Mouse (Mus musculus) lung, postnatal 25 days (tissue): ENCODE measurements around the gene Gigyf2.
"Not testable (repeated sequence)": the region's sequence is repeated elsewhere in the genome, so short reads cannot be mapped to it uniquely, and the experiment has no call there.

ENCODE experiments used
- DNase-seq: peaks from one replicate; pipeline ENCODE4 v3.0.0; 2022; ENCODE audit warnings: low spot score

Gigyf2 gene

GRCm38 (mm10) chr1:87447183-87448104, 120.6 kb downstream of the Gigyf2 start:
- peak; percentile 52 for DNase-seq

DNA sequence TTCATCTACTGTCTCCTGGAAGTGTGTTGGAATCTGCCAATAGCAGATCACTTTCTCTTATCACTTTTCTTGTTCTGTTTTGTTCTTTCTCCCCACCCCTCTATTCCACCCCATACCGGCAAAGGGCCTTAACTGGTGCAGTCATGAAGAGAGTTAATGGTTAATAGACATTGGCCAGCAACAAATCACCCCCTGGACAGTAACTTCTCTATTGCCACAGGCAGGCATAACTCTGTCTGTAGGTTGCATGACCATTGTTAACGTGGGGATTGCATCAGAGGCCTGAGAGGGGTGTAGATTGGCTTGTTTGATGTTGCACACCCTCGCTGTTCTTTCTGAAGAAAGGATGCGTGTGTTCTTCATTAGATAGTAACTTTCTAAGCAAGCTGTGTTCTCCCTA, 122.6 kb downstream of the Gigyf2 start:
- no peak for DNase-seq

- no peak for DNase-seq
Observed at GRCm38 (mm10) chr1:87456425-87456824, 129.6 kb downstream of the Gigyf2 start.

DNA sequence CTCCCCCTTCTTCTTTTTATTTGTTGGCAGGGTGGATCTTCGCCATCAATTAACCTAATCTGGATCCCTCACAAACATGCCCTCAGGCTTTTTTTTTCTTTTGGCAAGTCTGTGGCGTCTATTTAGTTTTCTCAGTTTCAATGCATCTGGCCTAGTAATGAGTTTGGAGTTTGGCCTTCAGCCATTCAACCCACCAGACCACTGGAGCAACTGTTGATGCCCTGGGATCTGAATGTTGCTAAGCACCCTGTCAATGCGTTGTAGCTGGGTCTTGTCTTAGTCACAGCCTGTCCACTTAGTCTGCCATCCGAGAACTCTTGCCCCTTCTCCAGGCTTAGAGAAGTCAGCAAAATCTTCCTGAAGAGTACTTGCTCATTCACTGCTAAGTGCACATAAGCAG, 131.2 kb downstream of the Gigyf2 start:
- no peak for DNase-seq

DNA sequence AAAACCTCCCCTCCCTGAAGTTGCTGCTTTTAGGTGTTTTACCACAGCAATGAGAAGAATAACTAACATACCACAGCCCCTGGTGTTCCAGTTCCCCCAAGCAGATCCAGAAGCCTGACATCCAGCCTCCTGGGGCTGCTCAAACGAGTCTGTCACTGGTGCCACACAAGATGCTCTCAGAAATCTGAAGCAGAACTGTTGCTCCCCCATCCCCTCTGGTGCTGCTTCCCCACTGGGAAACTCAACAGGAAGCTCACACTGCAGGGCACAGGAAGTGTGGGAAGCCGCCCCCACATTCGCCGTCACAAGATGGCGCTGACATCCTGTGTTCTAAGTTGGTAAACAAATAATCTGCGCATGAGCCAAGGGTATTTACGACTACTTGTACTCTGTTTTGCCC, 133.1 kb downstream of the Gigyf2 start:
- DNase-seq: not testable (repeated sequence)

GRCm38 (mm10) chr1:87467469-87467868, 140.7 kb downstream of the Gigyf2 start:
- no peak for DNase-seq

DNA sequence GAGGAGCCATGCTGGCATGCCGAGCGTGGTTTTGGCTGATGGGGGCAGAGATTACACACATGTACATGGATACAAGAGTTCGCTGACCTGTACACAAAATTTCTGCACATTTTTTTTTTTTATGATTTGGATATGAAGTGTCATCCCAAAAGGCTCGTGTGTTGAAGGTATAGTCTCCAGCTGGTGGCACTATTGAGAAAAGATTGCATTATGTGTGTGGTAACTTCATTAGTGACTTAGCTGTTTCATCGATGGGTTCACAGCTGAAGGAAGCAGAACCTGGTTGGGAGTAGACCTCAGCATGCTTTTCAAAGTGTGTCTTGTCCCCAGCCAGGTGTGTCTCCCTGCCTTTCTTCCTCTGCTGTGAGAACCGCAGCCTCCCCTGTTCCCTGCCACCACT, 141.5 kb downstream of the Gigyf2 start:
- no peak for DNase-seq

GRCm38 (mm10) chr1:87469971-87470370, 143.2 kb downstream of the Gigyf2 start, which contains the start of gene Snorc:
TSS of gene Snorc (plus strand) at chr1:87470271.
- DNase-seq: not testable (repeated sequence)

DNA sequence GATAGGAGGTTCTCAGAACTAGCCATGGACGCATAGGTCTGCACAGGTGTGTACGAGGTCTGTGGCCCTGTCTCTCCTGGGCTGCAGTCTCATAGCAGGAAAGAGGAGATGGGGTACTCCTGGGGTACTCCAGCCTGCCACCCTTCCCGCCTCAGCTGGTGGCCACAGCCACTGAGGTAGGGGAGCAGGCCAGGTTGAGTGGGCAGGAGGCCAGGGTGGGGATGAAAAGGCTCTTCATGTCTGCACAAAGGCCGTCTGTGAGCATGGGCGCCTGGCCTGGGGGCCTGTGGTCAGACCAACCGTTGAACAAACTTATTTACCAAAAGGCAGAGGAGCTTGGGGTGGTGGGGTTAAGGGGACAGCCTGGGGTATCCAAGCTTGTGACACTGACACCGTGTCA, 145.1 kb downstream of the Gigyf2 start:
- DNase-seq: no peak

GRCm38 (mm10) chr1:87472576-87472975, 145.8 kb downstream of the Gigyf2 start:
- peak; percentile 15 for DNase-seq

DNA sequence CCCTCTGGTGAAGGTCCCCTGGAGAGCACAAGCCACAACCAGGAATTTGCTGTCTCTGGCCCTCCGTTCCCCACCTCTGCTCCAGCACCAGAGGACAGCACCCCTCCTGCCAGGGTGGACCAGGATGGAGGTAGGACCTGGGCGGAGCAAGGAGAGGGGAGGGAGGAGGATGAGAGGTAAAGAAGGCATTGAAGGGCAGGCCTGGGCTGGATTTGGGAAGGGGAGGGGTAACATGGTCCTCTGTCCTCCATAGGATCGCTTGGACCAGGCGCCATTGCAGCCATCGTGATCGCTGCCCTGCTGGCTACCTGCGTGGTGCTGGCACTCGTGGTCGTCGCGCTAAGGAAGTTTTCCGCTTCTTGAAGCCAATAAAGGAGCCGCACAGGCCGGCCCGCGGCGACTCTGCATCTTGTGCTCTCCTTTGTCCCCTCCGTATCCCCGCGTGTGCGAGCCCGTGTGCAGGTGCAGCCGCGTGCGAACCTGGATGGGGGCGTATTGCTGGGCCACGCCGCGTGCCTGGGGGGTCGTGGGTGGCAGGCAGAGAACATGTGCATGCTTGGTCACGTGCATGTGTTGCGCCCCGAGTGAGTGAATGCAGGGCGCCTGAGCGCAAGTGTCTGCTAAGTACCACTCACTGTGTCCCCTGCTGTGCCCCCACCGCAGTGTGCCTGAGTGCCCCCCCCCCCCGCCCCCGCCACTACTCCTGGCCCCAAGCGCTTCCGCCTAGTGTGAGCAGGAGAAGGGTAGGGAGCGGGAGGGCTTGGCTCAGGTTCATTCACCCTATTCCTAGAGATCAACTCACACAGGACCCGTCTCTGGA, 148.5 kb downstream of the Gigyf2 start:
- no peak for DNase-seq

GRCm38 (mm10) chr1:87482546-87482945, 155.7 kb downstream of the Gigyf2 start:
- no peak for DNase-seq

- no peak for DNase-seq
Observed at GRCm38 (mm10) chr1:87486386-87486785, 159.6 kb downstream of the Gigyf2 start.

DNA sequence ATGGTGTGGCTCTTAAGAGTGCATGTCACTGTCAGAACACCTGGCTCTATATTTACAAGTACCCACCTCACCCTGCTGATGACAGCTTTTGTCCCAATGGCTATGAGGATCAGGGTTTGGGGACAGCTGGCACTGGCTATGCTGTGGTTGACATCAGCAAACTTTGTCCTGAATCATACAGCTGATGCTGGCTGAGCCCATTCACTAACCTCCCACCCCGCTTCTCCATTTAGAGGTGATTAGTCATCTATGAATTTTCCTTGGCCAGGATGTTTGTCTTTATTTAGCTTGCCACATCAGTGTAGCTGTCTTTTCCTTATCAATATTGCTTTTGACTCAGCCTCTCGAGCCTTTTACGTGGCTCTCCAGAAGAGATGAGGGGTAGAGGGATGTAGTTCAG, 165.5 kb downstream of the Gigyf2 start:
- DNase-seq: no peak

DNA sequence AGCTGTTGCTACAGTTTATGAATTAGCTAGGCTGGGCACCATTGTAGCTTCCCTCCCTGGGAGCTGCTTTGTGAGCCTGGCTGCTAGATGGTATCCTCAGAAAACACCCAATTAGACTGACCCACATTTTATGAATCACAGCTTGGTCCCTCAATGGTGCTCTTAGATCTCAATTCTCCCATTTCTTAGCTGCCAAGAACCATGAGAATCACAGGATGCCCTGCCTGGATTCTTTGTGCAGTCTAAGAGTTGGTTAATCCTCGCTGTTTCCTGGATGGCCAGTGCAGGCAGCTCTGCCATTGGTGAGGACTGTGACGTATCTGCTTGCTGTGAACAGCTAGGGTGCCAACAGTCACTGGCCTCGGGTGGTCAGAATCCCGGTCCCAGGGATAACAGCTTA, 166.7 kb downstream of the Gigyf2 start:
- no peak for DNase-seq
